Mouse (Mus musculus): ENCODE results near the gene Recql5. TPM values are rescaled to one million over a fixed set of nuclear protein-coding genes. Genes with fewer than 3 reads are reported as not detected.

The Recql5 gene
- polyA plus RNA-seq, 1 experiment from 2014 or later: 8.1 TPM

- Histone ChIP-seq H3K4me3 (replicated peaks) (peak overlapping the region; percentile 81), H3K9me3 (replicated peaks) (no peaks in the 10 kb centered on the region), H3K27ac (replicated peaks) (peak overlapping the region; percentile 65), H3K9ac (peak overlapping the region; percentile 76), H3K4me2 (peak overlapping the region; percentile 78), H3K27me3 (no peaks in the 10 kb centered on the region), H3K4me1 (replicated peaks) (peaks cover 32% of the 10 kb centered on the region), H3K36me3 (replicated peaks) (peaks cover 31% of the 10 kb centered on the region)
- under 1% methylated on average over 16 of the region's 16 CpGs for WGBS (ENCODE audit: insufficient replicate concordance)
- ATAC-seq (ENCODE audit: insufficient read depth): peak; percentile 47
These were observed 452 bp upstream of the Recql5 start for GRCm38 (mm10) chr11:115933747-115934110.

DNA sequence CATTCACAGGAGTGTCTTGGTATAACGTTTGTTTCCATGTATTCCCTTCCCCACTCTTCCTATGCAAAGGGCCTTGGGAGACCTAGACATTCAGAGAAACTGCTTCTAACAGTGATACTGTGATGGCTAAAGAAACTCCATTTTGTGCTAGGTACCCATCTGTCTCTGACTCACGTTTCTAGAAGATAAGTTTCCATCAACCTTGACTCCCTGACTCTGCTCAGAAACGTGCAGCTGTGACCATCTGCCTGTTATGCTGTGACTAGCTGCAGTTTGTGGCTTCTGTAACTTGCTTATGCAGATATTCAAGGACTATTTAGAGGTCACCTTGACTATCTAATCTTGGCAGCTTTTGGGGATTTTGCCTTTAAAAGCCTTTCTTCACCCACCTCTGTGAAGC, 2.0 kb downstream of the Recql5 start:
- H3K9ac ChIP-seq: no peak overlapping the region
- no peak overlapping the region for H3K27ac ChIP-seq (replicated peaks)
- no peak for ATAC-seq (ENCODE audit: insufficient read depth)
- no peaks in the 10 kb centered on the region for H3K9me3 ChIP-seq (replicated peaks)
- no peak overlapping the region for H3K4me3 ChIP-seq (replicated peaks)
- H3K36me3 ChIP-seq (replicated peaks): peaks cover 31% of the 10 kb centered on the region
- no peak overlapping the region for H3K4me2 ChIP-seq
- peaks cover 32% of the 10 kb centered on the region for H3K4me1 ChIP-seq (replicated peaks)
- no peaks in the 10 kb centered on the region for H3K27me3 ChIP-seq
- 57% methylated on average over 3 of the region's 3 CpGs for WGBS (ENCODE audit: insufficient replicate concordance)

- no peak overlapping the region for H3K4me2 ChIP-seq
These were observed 3.5 kb downstream of the Recql5 start for GRCm38 (mm10) chr11:115929818-115930217.

DNA sequence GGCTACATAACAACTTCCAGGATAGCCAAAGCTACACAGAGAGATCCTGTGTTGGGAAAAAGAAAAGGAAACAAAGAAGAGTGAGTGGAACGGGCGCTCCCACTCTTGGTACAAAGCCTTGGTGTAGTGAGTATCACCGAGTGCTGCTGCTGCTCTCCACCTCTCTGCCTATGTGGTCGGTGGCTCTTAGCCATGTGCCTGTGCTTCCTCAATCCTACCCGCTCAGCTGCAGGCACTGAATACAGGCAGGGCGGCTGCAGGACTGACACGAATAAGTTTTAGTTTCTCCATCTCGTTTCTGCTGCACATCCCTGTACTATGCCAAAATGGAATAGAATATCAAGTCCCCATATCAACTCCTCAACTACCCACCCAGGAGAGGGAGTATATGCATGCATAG, 4.2 kb downstream of the Recql5 start:
- ATAC-seq (ENCODE audit: insufficient read depth): no peak
- no peak overlapping the region for H3K4me2 ChIP-seq
- no peaks in the 10 kb centered on the region for H3K9me3 ChIP-seq (replicated peaks)
- H3K27me3 ChIP-seq: no peaks in the 10 kb centered on the region
- H3K4me1 ChIP-seq (replicated peaks): peaks cover 22% of the 10 kb centered on the region
- no peak overlapping the region for H3K4me3 ChIP-seq (replicated peaks)
- no peak overlapping the region for H3K27ac ChIP-seq (replicated peaks)
- peaks cover 35% of the 10 kb centered on the region for H3K36me3 ChIP-seq (replicated peaks)
- WGBS (ENCODE audit: insufficient replicate concordance): 77% methylated on average over 8 of the region's 8 CpGs
- no peak overlapping the region for H3K9ac ChIP-seq

More at GRCm38 (mm10) chr11:115929818-115930217, 3.5 kb downstream of the Recql5 start:
- 44% methylated on average over 3 of the region's 3 CpGs for WGBS (ENCODE audit: insufficient replicate concordance)
- H3K27me3 ChIP-seq: no peaks in the 10 kb centered on the region
- no peak overlapping the region for H3K4me3 ChIP-seq (replicated peaks)
- H3K27ac ChIP-seq (replicated peaks): no peak overlapping the region
- no peak overlapping the region for H3K9ac ChIP-seq
- peaks cover 27% of the 10 kb centered on the region for H3K36me3 ChIP-seq (replicated peaks)
- H3K4me1 ChIP-seq (replicated peaks): peaks cover 30% of the 10 kb centered on the region
- no peaks in the 10 kb centered on the region for H3K9me3 ChIP-seq (replicated peaks)
- no peak for ATAC-seq (ENCODE audit: insufficient read depth)

DNA sequence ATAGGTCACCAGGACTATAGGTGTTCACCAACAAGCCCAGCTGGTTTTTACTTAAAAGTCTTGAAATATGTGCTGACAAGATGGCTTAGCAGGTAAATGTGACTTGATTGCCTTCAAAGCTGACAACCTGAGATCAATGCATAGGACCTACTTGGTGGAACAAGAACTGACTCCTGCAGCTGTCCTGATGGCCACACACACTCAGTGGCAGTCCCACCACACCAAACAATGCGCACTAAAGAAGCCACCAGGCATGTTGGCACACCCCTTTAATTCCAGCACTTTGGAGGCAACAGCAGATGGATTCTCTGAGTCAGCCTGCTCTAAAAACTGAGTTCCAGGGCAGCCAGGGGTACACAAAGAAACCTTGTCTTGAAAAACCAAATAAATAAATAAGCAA, 11.3 kb downstream of the Recql5 start:
- no peak overlapping the region for H3K4me3 ChIP-seq (replicated peaks)
- WGBS (ENCODE audit: insufficient replicate concordance): 94% methylated on average over 1 of the region's 1 CpGs
- no peak overlapping the region for H3K27ac ChIP-seq (replicated peaks)
- ATAC-seq (ENCODE audit: insufficient read depth): no peak
- no peaks in the 10 kb centered on the region for H3K9me3 ChIP-seq (replicated peaks)
- H3K36me3 ChIP-seq (replicated peaks): peaks cover 36% of the 10 kb centered on the region
- H3K27me3 ChIP-seq: no peaks in the 10 kb centered on the region
- no peak overlapping the region for H3K9ac ChIP-seq
- no peak overlapping the region for H3K4me2 ChIP-seq
- peaks cover 9% of the 10 kb centered on the region for H3K4me1 ChIP-seq (replicated peaks)

DNA sequence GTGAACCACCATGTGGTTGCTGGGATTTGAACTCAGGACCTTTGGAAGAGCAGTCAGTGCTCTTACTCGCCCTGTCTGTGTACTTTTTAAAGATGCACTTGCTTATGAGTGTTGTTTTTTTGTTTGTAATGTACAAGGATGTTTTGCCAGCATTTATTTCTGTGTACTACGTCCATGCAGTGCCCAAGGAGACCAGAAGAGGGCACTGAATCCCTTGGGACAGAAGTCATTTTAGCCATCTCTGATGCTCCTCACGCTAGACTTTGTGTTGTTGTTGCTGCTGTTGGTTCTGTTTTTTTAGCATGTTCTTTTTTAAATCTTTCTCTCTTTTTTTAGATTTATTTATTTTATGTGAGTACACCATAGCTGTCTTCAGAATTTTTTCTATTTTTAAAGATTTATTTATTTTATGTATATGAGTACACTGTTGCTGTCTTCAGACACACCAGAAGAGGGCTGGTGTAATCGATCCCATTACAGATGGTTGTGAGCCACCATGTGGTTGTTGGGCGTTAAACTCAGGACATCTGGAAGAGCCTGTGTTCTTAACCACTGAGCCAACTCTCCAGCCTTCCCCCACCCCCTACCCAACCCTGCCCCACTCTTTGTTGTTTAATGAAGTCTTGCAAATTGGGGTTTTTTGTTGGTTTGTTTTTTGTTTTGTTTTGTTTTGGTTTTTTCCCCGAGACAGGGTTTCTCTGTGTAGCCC, 13.0 kb downstream of the Recql5 start:
- Histone ChIP-seq H3K36me3 (replicated peaks) (peaks cover 47% of the 10 kb centered on the region), H3K4me1 (replicated peaks) (peaks cover 16% of the 10 kb centered on the region), H3K9me3 (replicated peaks) (no peaks in the 10 kb centered on the region), H3K9ac (no peak overlapping the region), H3K4me3 (replicated peaks) (no peak overlapping the region), H3K27me3 (no peaks in the 10 kb centered on the region), H3K4me2 (no peak overlapping the region), H3K27ac (replicated peaks) (peak overlapping the region; percentile 56)
- peak; percentile 63 for ATAC-seq (ENCODE audit: insufficient read depth)
- 30% methylated on average over 6 of the region's 6 CpGs for WGBS (ENCODE audit: insufficient replicate concordance)

- Histone ChIP-seq H3K4me2 (no peak overlapping the region), H3K36me3 (replicated peaks) (peaks cover 43% of the 10 kb centered on the region), H3K9me3 (replicated peaks) (no peaks in the 10 kb centered on the region), H3K9ac (no peak overlapping the region), H3K27me3 (no peaks in the 10 kb centered on the region), H3K27ac (replicated peaks) (0 out of 2 replicates have a peak overlapping the region, but pooled peaks have one; percentile 9), H3K4me3 (replicated peaks) (no peak overlapping the region), H3K4me1 (replicated peaks) (peaks cover 21% of the 10 kb centered on the region)
- WGBS (ENCODE audit: insufficient replicate concordance): 87% methylated on average over 5 of the region's 5 CpGs
- ATAC-seq (ENCODE audit: insufficient read depth): no peak
These were observed 14.2 kb downstream of the Recql5 start for GRCm38 (mm10) chr11:115919073-115919472.

DNA sequence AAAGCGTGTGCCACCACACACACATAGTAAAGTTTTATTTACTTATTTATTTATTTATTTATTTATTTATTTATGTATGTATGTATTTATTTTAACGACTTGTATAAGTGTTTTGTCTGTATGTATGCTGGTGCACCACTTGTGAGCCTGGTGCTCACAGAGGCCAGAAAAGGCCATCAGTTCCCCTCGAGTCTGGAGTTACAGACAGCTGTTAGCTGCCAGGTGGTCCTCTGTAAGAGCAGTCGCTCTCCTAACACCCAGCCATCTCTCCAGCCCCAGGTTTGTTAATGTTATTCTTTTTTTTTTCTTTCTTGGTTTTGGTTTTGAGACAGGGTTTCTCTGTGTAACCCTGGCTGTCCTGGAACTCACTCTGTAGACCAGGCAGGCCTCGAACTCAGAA, 14.6 kb downstream of the Recql5 start:
- 78% methylated on average over 5 of the region's 5 CpGs for WGBS (ENCODE audit: insufficient replicate concordance)
- peaks cover 45% of the 10 kb centered on the region for H3K36me3 ChIP-seq (replicated peaks)
- peaks cover 21% of the 10 kb centered on the region for H3K4me1 ChIP-seq (replicated peaks)
- no peaks in the 10 kb centered on the region for H3K27me3 ChIP-seq
- H3K9ac ChIP-seq: no peak overlapping the region
- 0 out of 2 replicates have a peak overlapping the region, but pooled peaks have one; percentile 9 for H3K27ac ChIP-seq (replicated peaks)
- no peak overlapping the region for H3K4me3 ChIP-seq (replicated peaks)
- no peak overlapping the region for H3K4me2 ChIP-seq
- no peaks in the 10 kb centered on the region for H3K9me3 ChIP-seq (replicated peaks)
- ATAC-seq (ENCODE audit: insufficient read depth): no peak

GRCm38 (mm10) chr11:115916579-115916978, 16.7 kb downstream of the Recql5 start:
- WGBS (ENCODE audit: insufficient replicate concordance): 81% methylated on average over 4 of the region's 4 CpGs
- Histone ChIP-seq H3K27ac (replicated peaks) (no peak overlapping the region; the same call in 1 of the 2 replicates), H3K4me2 (no peak overlapping the region), H3K9me3 (replicated peaks) (no peaks in the 10 kb centered on the region), H3K4me3 (replicated peaks) (no peak overlapping the region), H3K4me1 (replicated peaks) (peaks cover 40% of the 10 kb centered on the region), H3K9ac (no peak overlapping the region; the same call in 1 of the 2 replicates), H3K27me3 (no peaks in the 10 kb centered on the region), H3K36me3 (replicated peaks) (peaks cover 35% of the 10 kb centered on the region)
- no peak for ATAC-seq (ENCODE audit: insufficient read depth)

DNA sequence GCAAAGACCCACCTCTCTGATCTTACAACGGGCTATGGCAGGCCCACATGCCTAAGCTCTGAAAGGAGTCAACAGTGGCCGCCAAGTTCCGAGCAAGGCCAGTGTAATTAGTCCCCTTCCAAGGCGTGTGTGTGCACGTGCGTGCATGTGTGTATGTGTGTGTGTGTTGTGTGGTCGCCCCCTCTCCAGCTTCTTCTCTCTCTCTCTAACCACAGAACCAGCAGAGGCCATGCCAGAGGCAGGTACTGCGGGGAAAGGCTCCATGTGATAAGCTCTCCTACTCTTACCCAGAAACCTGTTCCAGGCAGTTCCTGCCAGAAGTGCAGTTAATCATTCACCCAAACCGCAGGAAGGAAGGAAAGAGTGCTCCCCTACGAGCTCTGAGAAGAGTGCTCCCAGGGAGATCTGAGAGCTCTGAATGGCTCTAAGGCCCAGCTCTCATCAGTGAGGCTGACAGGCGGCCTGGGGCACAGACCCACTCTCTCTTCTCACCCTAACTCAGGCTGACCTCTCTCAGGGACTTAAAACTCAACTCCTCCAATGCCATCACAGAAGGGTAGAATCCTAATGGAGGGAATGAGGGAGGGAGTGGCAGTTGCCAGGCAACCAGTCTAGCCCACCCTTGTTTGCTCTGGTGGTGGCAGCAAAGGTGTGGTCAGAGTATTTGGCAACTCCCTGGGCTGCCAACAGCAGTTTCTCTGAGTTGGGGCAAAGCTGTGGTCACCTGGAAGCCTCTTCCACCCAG, 21.5 kb downstream of the Recql5 start, which contains the start of gene Smim6:
Gene Smim6, plus strand, starts transcription at position 386 of the 745 bp plus-strand sequence.
- peaks cover 63% of the 10 kb centered on the region for H3K36me3 ChIP-seq (replicated peaks)
- H3K27me3 ChIP-seq: no peaks in the 10 kb centered on the region
- WGBS (ENCODE audit: insufficient replicate concordance): 18% methylated on average over 11 of the region's 11 CpGs
- no peaks in the 10 kb centered on the region for H3K9me3 ChIP-seq (replicated peaks)
- ATAC-seq (ENCODE audit: insufficient read depth): peak; percentile 74
- H3K9ac ChIP-seq: peak within 1 kb of the TSS; percentile 50
- no peak within 1 kb of the TSS; the same call in none of the 2 replicates for H3K4me3 ChIP-seq (replicated peaks)
- peak within 1 kb of the TSS; percentile 58 for H3K4me2 ChIP-seq
- peak within 1 kb of the TSS; percentile 92 for H3K27ac ChIP-seq (replicated peaks)
- H3K4me1 ChIP-seq (replicated peaks): peaks cover 69% of the 10 kb centered on the region

DNA sequence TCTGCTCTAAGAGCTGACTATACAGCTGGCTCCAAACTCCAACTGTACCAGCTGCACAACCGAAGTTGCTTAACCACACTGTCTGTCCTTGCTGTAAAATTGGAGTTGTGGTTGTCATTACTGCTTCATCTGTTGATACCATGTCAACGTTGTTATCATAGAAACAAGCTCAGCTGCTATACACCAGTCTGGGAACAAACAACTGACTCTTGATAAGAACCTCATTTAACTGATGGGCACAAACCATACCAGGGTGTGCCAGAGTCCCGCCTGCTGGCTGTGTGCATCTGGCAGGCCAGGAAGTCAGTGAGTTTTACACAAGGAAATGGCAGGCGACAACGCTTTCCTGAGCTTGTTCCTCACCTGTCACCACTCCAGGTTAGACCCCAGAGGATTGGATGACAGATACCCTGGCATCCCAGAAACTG, 22.1 kb downstream of the Recql5 start:
- H3K27ac ChIP-seq (replicated peaks): peak overlapping the region; percentile 92
- peaks cover 63% of the 10 kb centered on the region for H3K36me3 ChIP-seq (replicated peaks)
- no peaks in the 10 kb centered on the region for H3K9me3 ChIP-seq (replicated peaks)
- H3K4me2 ChIP-seq: peak overlapping the region; percentile 58
- H3K4me3 ChIP-seq (replicated peaks): no peak overlapping the region; the same call in 1 of the 2 replicates
- 15% methylated on average over 5 of the region's 5 CpGs for WGBS (ENCODE audit: insufficient replicate concordance)
- H3K4me1 ChIP-seq (replicated peaks): peaks cover 71% of the 10 kb centered on the region
- peak; percentile 88 for ATAC-seq (ENCODE audit: insufficient read depth)
- peak overlapping the region; percentile 50 for H3K9ac ChIP-seq
- H3K27me3 ChIP-seq: no peaks in the 10 kb centered on the region

Measured in liver, embryonic 15.5 days (tissue).